Mouse (Mus musculus): ENCODE measurements around the gene Vps41.

DNA sequence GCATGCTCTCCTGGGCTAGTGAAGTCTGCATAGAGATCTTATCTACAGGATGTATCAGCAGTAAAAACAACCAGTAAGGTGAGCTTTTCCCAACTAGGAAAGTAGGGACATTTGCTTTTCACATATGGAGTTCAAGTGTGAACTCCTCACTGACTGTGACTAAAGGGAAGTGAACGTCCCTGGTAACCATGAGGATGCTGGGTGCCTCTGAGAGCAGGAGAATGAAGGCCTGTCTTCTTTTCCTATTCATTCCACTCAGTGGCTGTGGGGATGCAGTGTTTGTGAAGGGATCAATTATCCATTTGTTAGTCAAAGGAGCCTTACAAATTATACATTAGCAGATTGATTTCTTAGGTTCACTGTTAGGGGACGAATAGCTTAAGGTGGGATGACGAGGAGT, 51.4 kb downstream of the Vps41 start:
- TF ChIP-seq CTCF (IDR thresholded peaks at IDR 0.05; ENCODE audit: control insufficient read depth, insufficient read depth, insufficient read length) (no peak), FOSL1 (IDR thresholded peaks at IDR 0.05; ENCODE audit: insufficient read depth, low read length, poor library complexity, severe bottlenecking) (no peak)
